Mouse (Mus musculus) hindbrain, embryonic 12.5 days (tissue): Measurements from ENCODE around the gene Tenm4. TPM values are rescaled to one million over a fixed set of nuclear protein-coding genes. Genes with fewer than 3 reads are reported as not detected.

Experiments used
- ATAC-seq: fragments of 200-750 bp; cut with Nextera tagmentation; 2 replicates; pipeline ENCODE4 v1.8.0; 2017; ENCODE audit warnings: moderate TSS enrichment; ENCODE audit not compliant: low FRiP score
- H3K27ac ChIP-seq: fragments of 300-500 bp; sonication (generic); 2 replicates; pipeline ENCODE4 v1.5.1; 2016; ENCODE audit warnings: mild to moderate bottlenecking
- H3K27me3 ChIP-seq: fragments of 300-500 bp; sonication (generic); 2 replicates; pipeline ENCODE4 v1.6.1; 2016; ENCODE audit warnings: mild to moderate bottlenecking
- H3K36me3 ChIP-seq: fragments of 300-500 bp; sonication (generic); 2 replicates; pipeline ENCODE4 v1.6.1; 2016; ENCODE audit warnings: mild to moderate bottlenecking
- H3K4me1 ChIP-seq: fragments of 300-500 bp; sonication (generic); 2 replicates; pipeline ENCODE4 v1.6.1; 2016
- H3K4me2 ChIP-seq: fragments of 300-500 bp; sonication (generic); replicated peaks from 2 replicates; pipeline ENCODE4 v1.6.1; 2016; ENCODE audit warnings: mild to moderate bottlenecking
- H3K4me3 ChIP-seq: fragments of 300-500 bp; sonication (generic); 2 replicates; pipeline ENCODE4 v1.5.1; 2016; ENCODE audit warnings: mild to moderate bottlenecking
- H3K9ac ChIP-seq: fragments of 300-500 bp; sonication (generic); 2 replicates; pipeline ENCODE4 v1.6.1; 2016; ENCODE audit warnings: mild to moderate bottlenecking, moderate library complexity
- H3K9me3 ChIP-seq: fragments of 300-500 bp; sonication (generic); replicated peaks from 2 replicates; pipeline ENCODE4 v1.6.1; 2016; ENCODE audit warnings: mild to moderate bottlenecking
- WGBS: fragments of 180-500 bp; shearing (Covaris S2); methylation state at CpG from one replicate; pipeline ENCODE4 v1.1.7; 2016; 5-methylcytosine and 5-hydroxymethylcytosine counted together
- polyA plus RNA-seq: library from polyadenylated mRNA; unstranded; fragments of >200 nt; fragmentation: Nextera tagmentation; extraction: Ambion mirVana; gene quantifications from 2 replicates; pipeline ENCODE4 v1.2.1, GENCODE M21; 2016

Tenm4 gene
- polyA plus RNA-seq, 1 experiment from 2014 or later, result 38.5 TPM

GRCm38 (mm10) chr7:96510396-96510795, 339.4 kb downstream of the Tenm4 start:
- 92% methylated on average over 5 of the region's 5 CpGs for WGBS
- no peak overlapping the region for H3K27ac ChIP-seq
- H3K36me3 ChIP-seq, result no peaks in the 10 kb centered on the region
- no peak overlapping the region for H3K9ac ChIP-seq
- H3K27me3 ChIP-seq, result peaks cover 3% of the 10 kb centered on the region; the same call in 1 of the 2 replicates
- H3K4me3 ChIP-seq, result no peak overlapping the region
- H3K4me2 ChIP-seq, result no peak overlapping the region
- H3K9me3 ChIP-seq, result no peaks in the 10 kb centered on the region
- ATAC-seq, result no peak
- peaks cover 7% of the 10 kb centered on the region for H3K4me1 ChIP-seq

DNA sequence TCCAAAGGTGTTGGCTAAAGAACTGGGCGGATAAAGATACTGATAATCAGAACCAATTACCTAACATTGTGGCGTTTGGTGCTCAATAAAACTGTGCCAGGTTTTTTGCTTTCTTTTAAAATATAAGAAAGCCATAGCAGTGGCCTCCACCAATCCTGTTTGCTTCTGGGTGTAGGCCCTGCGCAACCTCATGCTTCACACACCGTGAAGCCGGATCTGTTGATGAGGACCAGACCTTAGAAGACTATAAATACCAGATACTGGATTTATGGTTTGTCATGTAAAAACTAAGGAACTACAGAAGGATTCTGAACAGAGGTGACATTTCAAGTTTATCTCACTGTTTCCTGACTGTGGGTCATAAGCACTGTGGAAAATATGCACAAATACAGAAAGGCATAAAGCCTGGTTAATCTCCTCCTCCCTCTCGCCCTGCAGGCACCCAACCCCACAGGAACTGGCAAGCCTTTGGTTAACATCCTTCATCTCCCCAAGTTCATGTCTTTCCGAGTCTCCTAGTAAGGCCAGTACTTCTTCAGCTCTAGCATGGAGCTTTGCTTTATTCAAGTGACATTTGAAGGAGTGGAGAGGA, 340.1 kb downstream of the Tenm4 start:
- Histone ChIP-seq H3K9ac (no peak overlapping the region), H3K4me3 (no peak overlapping the region), H3K36me3 (no peaks in the 10 kb centered on the region), H3K27ac (no peak overlapping the region), H3K4me1 (peaks cover 7% of the 10 kb centered on the region), H3K27me3 (peaks cover 3% of the 10 kb centered on the region; the same call in 1 of the 2 replicates), H3K4me2 (no peak overlapping the region), H3K9me3 (no peaks in the 10 kb centered on the region)
- 88% methylated on average over 7 of the region's 7 CpGs for WGBS
- no peak for ATAC-seq

DNA sequence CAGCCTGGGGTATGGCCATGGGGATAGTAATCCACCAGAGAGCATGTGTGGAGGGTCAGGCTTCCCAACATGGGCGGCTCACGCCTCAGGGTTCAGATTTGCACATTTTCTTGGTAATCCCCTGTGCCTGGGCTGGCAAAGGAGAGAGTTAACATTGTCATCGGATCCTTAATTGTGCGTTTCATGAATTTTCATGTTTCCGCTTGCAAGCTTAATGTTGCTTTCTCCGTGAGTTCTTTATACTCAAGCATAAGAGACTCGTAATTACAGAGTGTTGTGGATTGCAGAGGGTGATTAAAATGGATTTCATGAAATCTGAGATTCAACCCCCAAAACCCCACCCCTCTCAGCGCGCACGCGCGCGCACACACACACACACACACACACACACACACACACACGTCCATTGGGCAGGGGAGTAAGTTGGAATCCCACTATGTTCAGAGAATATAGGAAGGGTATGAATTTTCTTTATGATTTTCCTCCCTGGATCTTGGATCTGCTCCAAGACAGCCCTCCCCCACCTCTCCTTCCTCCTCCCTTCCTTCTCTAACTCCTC, 341.0 kb downstream of the Tenm4 start:
- H3K27ac ChIP-seq, result no peak overlapping the region
- no peaks in the 10 kb centered on the region for H3K9me3 ChIP-seq
- H3K4me1 ChIP-seq, result peaks cover 7% of the 10 kb centered on the region
- no peak overlapping the region for H3K9ac ChIP-seq
- H3K4me3 ChIP-seq, result no peak overlapping the region
- no peaks in the 10 kb centered on the region for H3K36me3 ChIP-seq
- WGBS, result 73% methylated on average over 14 of the region's 14 CpGs
- H3K4me2 ChIP-seq, result no peak overlapping the region
- peaks cover 3% of the 10 kb centered on the region; the same call in 1 of the 2 replicates for H3K27me3 ChIP-seq
- no peak for ATAC-seq

DNA sequence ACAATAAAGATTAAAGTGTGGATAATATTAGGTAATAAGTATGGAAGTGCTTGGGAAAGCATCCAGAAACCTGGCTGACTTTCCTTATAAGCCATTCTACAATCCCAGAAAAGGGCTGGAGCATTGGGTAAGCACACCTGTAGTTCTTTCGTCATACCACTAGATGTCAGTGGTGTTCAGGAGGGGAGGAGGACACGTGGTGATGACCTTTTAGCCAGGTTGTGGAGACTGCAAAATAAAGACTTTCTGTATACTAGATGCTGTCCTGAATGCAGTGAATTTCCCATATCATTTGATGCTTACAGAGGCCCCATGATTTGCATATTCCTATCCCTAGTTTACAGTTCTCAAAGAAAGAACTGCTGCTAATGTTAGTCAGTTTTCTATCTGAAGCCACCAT, 348.2 kb downstream of the Tenm4 start:
- H3K36me3 ChIP-seq, result no peaks in the 10 kb centered on the region
- 0% methylated on average over 2 of the region's 2 CpGs for WGBS
- no peak overlapping the region for H3K4me2 ChIP-seq
- H3K9me3 ChIP-seq, result no peaks in the 10 kb centered on the region
- no peaks in the 10 kb centered on the region; the same call in 1 of the 2 replicates for H3K27me3 ChIP-seq
- no peak for ATAC-seq
- H3K27ac ChIP-seq, result no peak overlapping the region
- no peak overlapping the region for H3K9ac ChIP-seq
- no peak overlapping the region for H3K4me3 ChIP-seq
- no peaks in the 10 kb centered on the region for H3K4me1 ChIP-seq

DNA sequence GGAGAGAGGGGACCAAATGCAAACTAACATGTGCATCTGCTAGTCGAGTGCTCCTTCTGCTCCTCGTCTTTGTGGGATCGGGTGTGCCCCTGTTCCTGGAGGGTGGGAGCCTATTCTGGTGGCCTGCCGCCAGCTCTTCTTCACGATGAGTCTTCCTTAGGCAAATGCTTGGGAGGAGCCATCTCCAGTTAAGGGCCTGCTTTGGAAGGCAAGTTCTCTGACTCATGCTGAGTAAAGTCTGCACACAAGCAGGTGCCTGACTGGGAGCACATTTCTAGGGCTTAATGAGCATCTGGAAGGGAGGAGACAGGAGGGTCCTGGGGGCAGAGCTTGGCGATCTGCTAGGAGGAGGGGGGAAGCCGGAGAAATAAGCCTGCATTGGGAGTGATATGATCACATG, 350.9 kb downstream of the Tenm4 start:
- Histone ChIP-seq H3K36me3 (no peaks in the 10 kb centered on the region), H3K9me3 (no peaks in the 10 kb centered on the region), H3K4me3 (no peak overlapping the region), H3K27ac (no peak overlapping the region), H3K4me2 (no peak overlapping the region), H3K4me1 (no peaks in the 10 kb centered on the region), H3K27me3 (no peaks in the 10 kb centered on the region; the same call in 1 of the 2 replicates), H3K9ac (no peak overlapping the region)
- no peak for ATAC-seq
- WGBS, result 70% methylated on average over 7 of the region's 7 CpGs

GRCm38 (mm10) chr7:96523673-96524072, 352.6 kb downstream of the Tenm4 start:
- no peak overlapping the region for H3K9ac ChIP-seq
- H3K27ac ChIP-seq, result no peak overlapping the region
- H3K4me3 ChIP-seq, result no peak overlapping the region
- H3K4me2 ChIP-seq, result no peak overlapping the region
- WGBS, result 87% methylated on average over 2 of the region's 2 CpGs
- H3K4me1 ChIP-seq, result no peaks in the 10 kb centered on the region
- H3K9me3 ChIP-seq, result no peaks in the 10 kb centered on the region
- H3K36me3 ChIP-seq, result no peaks in the 10 kb centered on the region
- H3K27me3 ChIP-seq, result no peaks in the 10 kb centered on the region; the same call in 1 of the 2 replicates
- no peak for ATAC-seq

- no peak overlapping the region for H3K9ac ChIP-seq
- H3K4me3 ChIP-seq, result no peak overlapping the region
- H3K4me1 ChIP-seq, result no peaks in the 10 kb centered on the region
- WGBS, result 76% methylated on average over 8 of the region's 8 CpGs
- no peak overlapping the region for H3K4me2 ChIP-seq
- no peaks in the 10 kb centered on the region for H3K9me3 ChIP-seq
- no peaks in the 10 kb centered on the region for H3K36me3 ChIP-seq
- H3K27me3 ChIP-seq, result no peaks in the 10 kb centered on the region; the same call in 1 of the 2 replicates
- ATAC-seq, result no peak
- no peak overlapping the region for H3K27ac ChIP-seq
Measured at GRCm38 (mm10) chr7:96524486-96525205, 353.6 kb downstream of the Tenm4 start.

DNA sequence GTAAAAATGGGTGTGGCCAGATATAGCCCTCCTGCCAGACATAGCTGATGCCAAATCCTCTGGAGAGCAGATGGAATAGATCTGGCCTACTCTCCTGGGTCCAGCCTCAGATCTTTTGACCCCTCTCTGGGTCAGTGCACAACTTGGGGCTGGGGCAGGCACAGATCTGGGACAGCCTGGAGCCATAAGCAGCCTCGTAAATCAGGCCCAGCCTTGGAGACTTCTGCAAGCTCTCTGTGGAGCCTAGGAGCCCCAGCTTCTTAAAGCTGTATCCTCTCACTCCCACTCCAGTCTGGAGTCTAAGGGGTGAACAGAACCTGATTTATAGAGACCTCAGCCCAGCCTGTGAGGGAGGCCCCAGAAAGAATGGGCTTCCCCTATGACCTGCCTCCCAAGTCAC, 354.3 kb downstream of the Tenm4 start:
- Histone ChIP-seq H3K9me3 (no peaks in the 10 kb centered on the region), H3K4me1 (no peaks in the 10 kb centered on the region), H3K27me3 (no peaks in the 10 kb centered on the region; the same call in 1 of the 2 replicates), H3K4me3 (no peak overlapping the region), H3K4me2 (no peak overlapping the region), H3K36me3 (no peaks in the 10 kb centered on the region), H3K9ac (no peak overlapping the region), H3K27ac (no peak overlapping the region)
- WGBS, result 79% methylated on average over 1 of the region's 1 CpGs
- ATAC-seq, result no peak

DNA sequence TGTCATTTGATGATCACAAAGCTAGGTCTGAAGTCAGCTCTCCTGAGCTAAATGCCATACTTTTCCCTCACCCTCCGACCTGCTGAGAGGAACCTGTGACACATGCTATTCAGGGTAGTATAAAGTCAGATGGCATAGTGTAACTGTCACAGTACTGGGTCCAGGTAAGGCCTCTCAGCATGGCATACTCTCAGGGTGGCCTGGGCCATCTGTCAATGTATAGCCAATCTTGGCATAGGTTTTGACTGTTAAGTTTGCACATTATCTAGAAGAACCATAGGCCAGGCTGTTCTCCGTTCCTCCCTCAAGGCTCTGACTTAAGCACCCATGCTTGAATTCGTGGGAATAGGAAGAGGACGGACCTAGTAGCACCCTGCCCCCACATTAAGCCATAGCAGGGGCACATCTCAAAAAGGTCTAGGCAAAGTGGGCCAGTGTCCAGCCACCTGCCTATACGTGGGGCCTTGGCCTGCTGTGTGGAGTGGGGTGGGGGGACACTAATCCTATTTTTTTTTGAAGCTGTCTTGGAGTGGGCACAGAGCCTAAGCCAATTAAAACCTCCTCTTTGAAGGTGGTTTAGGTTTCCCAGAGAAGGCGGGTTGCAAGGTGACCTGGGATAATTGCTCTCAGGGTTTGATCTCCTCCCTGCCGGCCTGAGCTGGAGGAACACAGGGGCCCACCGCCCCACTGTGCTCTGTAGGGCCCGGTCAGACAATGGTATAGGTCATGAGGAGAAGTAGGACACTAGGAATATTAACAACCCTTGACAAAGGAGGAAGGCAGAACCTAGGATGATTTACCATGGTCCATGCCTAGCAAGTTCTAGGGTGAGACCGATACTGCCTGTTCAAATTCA, 359.8 kb downstream of the Tenm4 start:
- H3K27me3 ChIP-seq, result no peaks in the 10 kb centered on the region
- ATAC-seq, result no peak
- H3K4me2 ChIP-seq, result no peak overlapping the region
- no peaks in the 10 kb centered on the region for H3K9me3 ChIP-seq
- H3K4me1 ChIP-seq, result peaks cover 4% of the 10 kb centered on the region
- WGBS, result 62% methylated on average over 10 of the region's 10 CpGs
- no peaks in the 10 kb centered on the region for H3K36me3 ChIP-seq
- no peak overlapping the region for H3K9ac ChIP-seq
- H3K27ac ChIP-seq, result no peak overlapping the region
- no peak overlapping the region for H3K4me3 ChIP-seq

- peaks cover 6% of the 10 kb centered on the region for H3K4me1 ChIP-seq
- no peak overlapping the region for H3K9ac ChIP-seq
- no peak overlapping the region for H3K4me3 ChIP-seq
- H3K4me2 ChIP-seq, result no peak overlapping the region
- no peaks in the 10 kb centered on the region for H3K27me3 ChIP-seq
- no peak overlapping the region for H3K27ac ChIP-seq
- no peaks in the 10 kb centered on the region for H3K36me3 ChIP-seq
- WGBS, result 55% methylated on average over 5 of the region's 5 CpGs
- H3K9me3 ChIP-seq, result no peaks in the 10 kb centered on the region
- no peak for ATAC-seq
Measured at GRCm38 (mm10) chr7:96531954-96532737, 361.1 kb downstream of the Tenm4 start.

GRCm38 (mm10) chr7:96532804-96533400, 361.9 kb downstream of the Tenm4 start:
- no peak overlapping the region for H3K4me2 ChIP-seq
- no peak overlapping the region for H3K4me3 ChIP-seq
- no peak overlapping the region for H3K9ac ChIP-seq
- ATAC-seq, result no peak
- no peaks in the 10 kb centered on the region for H3K36me3 ChIP-seq
- no peak overlapping the region for H3K27ac ChIP-seq
- WGBS, result 79% methylated on average over 5 of the region's 5 CpGs
- H3K4me1 ChIP-seq, result peaks cover 6% of the 10 kb centered on the region
- no peaks in the 10 kb centered on the region for H3K27me3 ChIP-seq
- no peaks in the 10 kb centered on the region for H3K9me3 ChIP-seq
